Mouse (Mus musculus) testis, adult 2 months (tissue): ENCODE measurements around the gene Tmem248.

ENCODE experiments used
- CTCF ChIP-seq: fragments of 200-500 bp; IDR thresholded peaks from 2 replicates; pipeline ENCODE4 v1.5.1; 2012; ENCODE audit warnings: low read depth, mild to moderate bottlenecking, inconsistent platforms, low read length, moderate library complexity; ENCODE audit not compliant: control insufficient read depth, insufficient read depth, insufficient replicate concordance
- POLR2A ChIP-seq: fragments of 200-500 bp; IDR thresholded peaks from 2 replicates; pipeline ENCODE4 v1.6.1; 2012; ENCODE audit warnings: low read depth, mild to moderate bottlenecking, inconsistent platforms, low read length, moderate library complexity; ENCODE audit not compliant: control insufficient read depth

GRCm38 (mm10) chr5:130184193-130184856 is 32.6 kb upstream of the Tmem248 start:
- no peak for TF ChIP-seq POLR2A
- no peak for TF ChIP-seq CTCF
